Mouse (Mus musculus) monocyte, adult 2 months (primary cell): ENCODE measurements around the gene Tubal3.
"Not testable (repeated sequence)": the region's sequence is repeated elsewhere in the genome, so short reads cannot be mapped to it uniquely, and the experiment has no call there.

ENCODE experiments used
- DNase-seq, 2 experiments: peaks; one replicate each; pipeline ENCODE4 v3.0.0; 2022; ENCODE audit warnings: low spot score in 2 of 2, low read depth in 1 of 2

Gene Tubal3

DNA sequence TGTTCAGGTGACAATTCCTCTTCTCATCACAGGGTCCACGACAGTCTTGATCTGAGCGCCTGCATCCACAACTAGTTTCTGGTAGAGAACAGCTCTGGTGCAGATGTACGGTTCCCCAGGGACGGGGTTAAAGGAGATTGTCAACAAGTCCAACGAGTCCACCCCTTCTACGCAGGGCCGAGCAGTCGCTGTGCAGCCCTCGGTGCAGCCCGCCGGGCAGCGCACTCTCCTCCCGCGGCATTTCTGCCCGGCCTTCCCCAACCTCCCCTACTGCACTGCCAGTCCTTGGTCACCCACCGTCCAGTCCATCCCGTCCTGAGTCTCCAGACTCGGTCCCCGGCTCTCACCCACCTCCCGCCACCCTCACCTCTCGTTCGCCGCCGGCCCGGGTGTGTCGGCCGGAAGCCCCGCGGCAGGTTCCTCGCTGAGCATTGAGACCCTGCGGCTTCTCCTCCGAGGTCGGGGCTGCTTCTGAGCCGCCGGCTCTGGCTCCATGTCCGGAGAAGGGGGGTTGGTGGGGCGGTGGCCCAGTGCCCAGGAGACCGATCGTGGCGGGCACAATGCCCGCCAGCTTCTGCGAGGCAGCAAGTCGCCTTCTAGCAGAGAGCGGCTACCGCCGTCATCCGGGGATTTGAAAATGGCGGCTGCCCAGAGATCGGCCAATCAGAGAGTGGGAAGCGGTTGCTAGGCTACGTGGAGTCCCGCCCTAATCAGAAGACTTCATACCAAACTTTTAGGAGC lies at the start of gene Tubal3, which contains the start of gene Net1:
Gene Tubal3, plus strand, starts transcription at position 704 of the 741 bp plus-strand sequence.
Gene Net1, minus strand, starts transcription at position 650 of the 741 bp plus-strand sequence.
- peak; percentile 70 to 80 for DNase-seq

- no peak for DNase-seq
These were observed 48.2 kb upstream of the Tubal3 start for GRCm38 (mm10) chr13:3869901-3870300.

- DNase-seq = no peak
These were observed 45.2 kb upstream of the Tubal3 start for GRCm38 (mm10) chr13:3872832-3873231.

- DNase-seq = no peak
These were observed 41.6 kb upstream of the Tubal3 start for GRCm38 (mm10) chr13:3876448-3876847.

DNA sequence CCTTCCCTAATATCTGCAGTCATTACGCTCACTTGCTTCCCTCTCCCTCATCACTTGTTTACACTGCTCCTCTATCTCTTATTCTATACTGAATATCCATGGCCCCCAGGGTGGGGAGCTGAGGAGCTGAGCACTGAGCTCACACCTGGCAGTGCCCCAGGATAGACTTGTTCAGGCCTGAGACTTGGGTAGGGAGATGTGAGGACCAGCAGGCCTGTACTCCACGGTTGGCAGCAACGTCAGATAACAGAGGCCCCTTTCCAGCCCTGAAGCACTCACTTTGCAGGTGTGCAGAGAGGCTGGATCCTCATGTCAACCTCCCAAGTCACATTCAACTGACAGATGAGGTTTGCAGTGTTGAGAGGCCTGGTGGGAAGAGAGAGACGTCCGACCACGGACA lies 40.9 kb upstream of the Tubal3 start:
- DNase-seq = no peak

GRCm38 (mm10) chr13:3877679-3878220 lies 40.3 kb upstream of the Tubal3 start:
- no peak for DNase-seq

DNA sequence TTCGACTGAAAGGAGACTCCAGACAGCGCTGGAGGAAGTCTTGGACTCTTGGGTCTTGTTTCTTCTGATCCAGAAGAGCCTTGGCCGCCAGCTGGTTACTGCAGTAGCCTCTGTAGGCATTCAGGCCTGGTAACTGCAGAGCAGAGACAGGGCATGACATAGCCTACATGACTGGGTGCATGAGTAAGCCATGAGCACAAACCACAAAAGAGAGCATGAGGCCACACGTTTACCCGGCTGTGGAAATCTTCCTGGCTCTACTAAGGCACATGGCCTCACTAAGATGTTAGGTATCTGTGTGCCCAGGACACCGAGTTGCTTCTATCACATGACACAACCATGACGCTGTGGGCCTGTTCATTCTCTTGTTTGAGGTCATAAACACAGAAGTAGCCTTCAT lies 31.4 kb upstream of the Tubal3 start:
- no peak for DNase-seq

DNA sequence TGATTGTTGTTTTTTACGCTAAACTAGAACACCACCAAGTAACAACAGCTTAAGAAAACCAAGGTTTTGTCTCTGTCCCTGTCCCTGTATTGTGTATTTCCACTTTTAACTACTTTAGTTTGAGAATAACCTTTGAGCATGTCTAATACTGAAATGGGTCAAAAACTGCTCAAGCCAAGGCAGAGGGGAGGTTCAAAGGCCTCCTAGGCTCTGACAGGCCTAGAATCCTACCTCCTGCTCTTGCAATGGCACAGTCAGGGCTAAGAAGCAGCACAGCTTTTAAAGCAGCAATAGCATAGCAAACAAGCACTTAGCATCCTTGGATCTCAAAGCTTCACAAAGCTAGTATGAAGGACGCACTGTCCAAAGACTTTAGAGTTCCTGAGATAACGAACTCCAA lies 29.0 kb upstream of the Tubal3 start:
- DNase-seq = no peak

GRCm38 (mm10) chr13:3890061-3890460 lies 28.0 kb upstream of the Tubal3 start:
- no peak for DNase-seq

- DNase-seq = no peak
These were observed 26.5 kb upstream of the Tubal3 start for GRCm38 (mm10) chr13:3891479-3892087.

- DNase-seq = no peak
These were observed 25.5 kb upstream of the Tubal3 start for GRCm38 (mm10) chr13:3892601-3893000.

GRCm38 (mm10) chr13:3893126-3893734 lies 24.8 kb upstream of the Tubal3 start:
- peak; percentile 42 to 67 for DNase-seq

- DNase-seq = no peak
These were observed 23.5 kb upstream of the Tubal3 start for GRCm38 (mm10) chr13:3894549-3894948.

DNA sequence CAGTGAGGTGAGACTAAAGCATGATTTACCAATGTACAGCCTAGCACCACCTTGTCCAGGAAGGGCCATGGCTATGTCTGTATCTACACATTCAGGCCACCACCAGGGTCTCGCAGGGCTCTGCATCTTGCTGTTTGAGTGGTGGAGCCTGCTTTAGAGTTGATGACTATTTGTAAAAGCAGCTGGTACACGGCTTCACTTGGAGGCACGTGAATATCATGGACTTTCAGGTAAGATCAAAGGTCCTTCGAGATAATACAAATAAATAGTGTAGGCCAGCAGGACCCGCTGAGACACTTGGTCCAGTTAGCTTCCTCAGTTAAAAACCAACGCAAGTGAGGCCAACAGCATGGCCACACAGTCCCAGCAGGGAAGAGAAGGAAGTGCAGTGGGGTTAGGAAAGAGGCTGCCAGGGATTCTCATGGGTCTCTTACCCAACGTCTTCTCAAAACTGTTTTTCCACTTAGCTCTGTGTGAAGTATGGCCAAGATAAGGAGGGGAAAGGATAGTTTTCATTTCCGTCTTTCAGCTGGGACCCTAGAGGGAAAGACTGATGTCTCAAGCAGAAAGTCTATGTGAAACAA lies 22.6 kb upstream of the Tubal3 start:
- DNase-seq = no peak

DNA sequence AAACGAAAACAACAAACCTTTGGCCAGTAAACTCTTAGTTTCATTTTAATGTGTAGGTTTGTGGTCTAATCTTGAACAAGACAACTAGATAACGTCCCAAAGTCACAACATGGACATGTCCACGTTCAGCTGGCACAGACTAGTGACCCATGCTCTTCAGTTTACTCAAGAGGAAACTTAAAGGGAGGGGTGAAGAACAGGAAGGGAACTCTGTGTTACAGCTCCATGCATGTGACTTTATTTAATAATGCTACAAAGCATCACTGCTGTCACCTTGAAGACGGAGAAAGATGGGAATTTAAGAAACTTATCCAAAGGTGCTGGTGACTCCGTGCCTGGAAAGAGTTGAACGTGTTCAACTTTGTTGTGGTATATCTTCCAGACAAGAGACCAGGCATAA lies 22.0 kb upstream of the Tubal3 start:
- DNase-seq = no peak

- peak in 1 of 2 experiments; percentile 31 for DNase-seq
These were observed 21.2 kb upstream of the Tubal3 start for GRCm38 (mm10) chr13:3896913-3897312.

GRCm38 (mm10) chr13:3898202-3898601 lies 19.9 kb upstream of the Tubal3 start:
- DNase-seq = not testable (repeated sequence)

- no peak for DNase-seq
These were observed 18.8 kb upstream of the Tubal3 start for GRCm38 (mm10) chr13:3899301-3899700.

DNA sequence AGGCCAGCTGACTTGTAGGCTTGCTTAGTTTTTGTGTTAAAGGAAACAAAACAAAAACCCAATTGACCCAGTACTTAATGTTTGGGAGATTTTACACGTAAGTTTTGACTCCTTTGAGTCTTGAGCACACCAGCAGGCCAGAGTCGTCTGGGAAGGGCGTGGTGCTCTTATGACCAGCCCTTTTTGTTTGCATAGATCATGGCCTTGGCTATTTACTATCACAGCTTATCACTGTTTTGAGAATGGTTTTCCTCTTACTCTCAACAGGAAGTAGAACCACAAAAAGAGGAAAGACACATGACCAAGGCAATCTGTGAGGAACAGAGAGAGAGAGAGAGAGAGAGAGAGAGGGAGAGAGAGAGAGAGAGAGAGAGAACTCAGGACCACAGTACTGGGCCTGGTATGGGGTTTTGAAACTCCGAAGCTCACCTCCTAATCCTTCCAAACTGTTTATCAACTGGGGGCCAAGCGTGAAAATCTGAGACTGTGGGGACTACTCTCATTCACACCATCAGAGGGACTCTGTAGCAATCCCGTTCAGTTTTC lies 10.8 kb upstream of the Tubal3 start:
- DNase-seq = no peak

DNA sequence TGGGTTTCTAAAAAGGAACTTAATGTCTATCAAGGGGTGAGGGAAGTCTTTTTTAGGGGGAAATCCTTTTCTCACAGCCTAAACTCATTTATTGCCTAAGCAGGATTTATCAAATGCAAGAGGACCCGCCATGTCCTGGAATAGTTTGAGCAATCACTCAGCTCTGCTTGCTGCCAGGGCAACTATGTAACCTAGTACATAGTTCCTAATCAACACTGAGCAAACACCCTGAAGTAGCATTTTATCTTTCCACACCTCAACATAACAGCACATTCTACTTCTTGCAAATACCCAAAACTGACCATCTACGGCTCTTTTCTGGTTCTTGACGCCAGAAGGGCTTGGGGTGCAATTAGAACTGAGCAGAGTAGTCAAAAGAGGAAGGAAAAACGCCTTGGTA lies 9.8 kb upstream of the Tubal3 start:
- no peak for DNase-seq

GRCm38 (mm10) chr13:3910356-3910755 lies 7.7 kb upstream of the Tubal3 start:
- no peak for DNase-seq
